Mouse (Mus musculus) layer of hippocampus, adult 8-10 months (tissue): ENCODE measurements at regions not wholly inside any gene's neighbourhood (a gene's known extent, or its start where the extent isn't known, plus 50 kb on each side); places are given as distances from the start of the nearest gene placed in this dataset.

Source experiments
- DNase-seq, 2 experiments: peaks; one replicate each; pipeline ENCODE4 v3.0.0; 2022; ENCODE audit warnings: low spot score in 2 of 2

- DNase-seq, result no peak
Measured at GRCm38 (mm10) chr15:56436131-56436530, 1041.3 kb downstream of the Slc22a22 start.

GRCm38 (mm10) chr15:56425986-56426385 is 1051.4 kb downstream of the Slc22a22 start:
- no peak for DNase-seq

GRCm38 (mm10) chr15:56420681-56421080 is 1056.7 kb downstream of the Slc22a22 start:
- no peak for DNase-seq

- DNase-seq, result no peak
Measured at GRCm38 (mm10) chr15:56391982-56392381, 1085.4 kb downstream of the Slc22a22 start.

- no peak for DNase-seq
Measured at GRCm38 (mm10) chr15:56378511-56378910, 1098.9 kb downstream of the Slc22a22 start.

GRCm38 (mm10) chr15:56350903-56351302 is 1126.5 kb downstream of the Slc22a22 start:
- DNase-seq, result no peak

GRCm38 (mm10) chr15:56346111-56346510 is 1131.3 kb downstream of the Slc22a22 start:
- no peak for DNase-seq

GRCm38 (mm10) chr15:56344973-56345372 is 1132.5 kb downstream of the Slc22a22 start:
- no peak for DNase-seq

GRCm38 (mm10) chr15:56344304-56344932 is 1133.0 kb downstream of the Slc22a22 start:
- DNase-seq, result no peak

GRCm38 (mm10) chr15:56337879-56338278 is 1139.5 kb downstream of the Slc22a22 start:
- no peak for DNase-seq

- DNase-seq, result peak; percentile 27 to 67
Measured at GRCm38 (mm10) chr15:56336449-56336848, 1141.0 kb downstream of the Slc22a22 start.

- DNase-seq, result no peak
Measured at GRCm38 (mm10) chr15:56335011-56335410, 1142.4 kb downstream of the Slc22a22 start.

- no peak for DNase-seq
Measured at GRCm38 (mm10) chr15:56320501-56320900, 1156.9 kb downstream of the Slc22a22 start.

GRCm38 (mm10) chr15:56294910-56295438 is 1182.5 kb downstream of the Slc22a22 start:
- no peak for DNase-seq

- peak in 1 of 2 experiments; percentile 2 for DNase-seq
Measured at GRCm38 (mm10) chr15:56278622-56279301, 1198.7 kb downstream of the Slc22a22 start.

- no peak for DNase-seq
Measured at GRCm38 (mm10) chr15:56278006-56278405, 1199.4 kb downstream of the Slc22a22 start.

GRCm38 (mm10) chr15:56248731-56249130 is 1228.7 kb downstream of the Slc22a22 start:
- DNase-seq, result no peak

- DNase-seq, result no peak
Measured at GRCm38 (mm10) chr15:56244004-56244735, 1233.3 kb downstream of the Slc22a22 start.

- no peak for DNase-seq
Measured at GRCm38 (mm10) chr15:56202552-56202951, 1274.9 kb downstream of the Slc22a22 start.

GRCm38 (mm10) chr15:56199336-56199735 is 1278.1 kb downstream of the Slc22a22 start:
- DNase-seq, result no peak

GRCm38 (mm10) chr15:56197425-56198201 is 1279.8 kb downstream of the Slc22a22 start:
- peak; percentile 13 to 31 for DNase-seq
